Mouse (Mus musculus) heart, adult 8-10 months (tissue): ENCODE results near the gene Nmb. TPM values are rescaled to one million over a fixed set of nuclear protein-coding genes. Genes with fewer than 3 reads are reported as not detected.

Experiments
- DNase-seq: peaks from one replicate; pipeline ENCODE4 v3.0.0; 2022; ENCODE audit warnings: low spot score
- total RNA-seq, 4 experiments: library from RNA; stranded (reverse); gene quantifications; 2 replicates each; pipeline ENCODE4 v1.2.4; 2022

Nmb gene
- total RNA-seq, 4 experiments from 2014 or later = 5.1 to 11.7 (median 7.9) TPM

DNA sequence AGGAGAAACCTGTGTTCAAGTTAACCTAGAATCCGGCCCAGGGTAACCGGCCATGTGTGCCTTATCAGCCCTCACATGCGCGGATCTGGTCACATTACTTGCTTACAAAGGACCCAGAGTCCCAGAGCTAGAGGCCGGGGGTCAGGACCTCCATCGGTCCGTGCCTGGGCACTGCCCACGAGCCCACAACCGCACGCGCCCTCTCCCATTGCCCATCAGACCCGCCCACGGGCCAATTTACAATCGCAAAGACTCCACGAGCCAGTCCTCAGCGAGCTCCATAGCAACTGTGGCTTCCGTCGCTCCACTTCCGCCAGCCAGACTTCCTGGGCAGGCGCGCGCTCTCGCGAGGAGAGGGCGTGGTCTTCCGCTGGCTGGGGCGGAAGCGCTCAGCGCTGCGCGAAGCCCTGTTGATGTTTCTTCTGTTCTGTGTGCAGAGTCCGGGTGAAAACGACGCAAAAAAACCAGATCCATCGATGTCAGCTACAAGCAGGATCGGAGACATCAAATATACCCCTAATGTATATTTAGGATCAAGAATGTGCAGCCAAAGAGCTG, 3.9 kb downstream of the Nmb start, which contains the start of gene Wdr73:
Gene Wdr73 (minus strand): TSS at position 326 of the 558 bp plus-strand sequence.
- peak; percentile 86 for DNase-seq

DNA sequence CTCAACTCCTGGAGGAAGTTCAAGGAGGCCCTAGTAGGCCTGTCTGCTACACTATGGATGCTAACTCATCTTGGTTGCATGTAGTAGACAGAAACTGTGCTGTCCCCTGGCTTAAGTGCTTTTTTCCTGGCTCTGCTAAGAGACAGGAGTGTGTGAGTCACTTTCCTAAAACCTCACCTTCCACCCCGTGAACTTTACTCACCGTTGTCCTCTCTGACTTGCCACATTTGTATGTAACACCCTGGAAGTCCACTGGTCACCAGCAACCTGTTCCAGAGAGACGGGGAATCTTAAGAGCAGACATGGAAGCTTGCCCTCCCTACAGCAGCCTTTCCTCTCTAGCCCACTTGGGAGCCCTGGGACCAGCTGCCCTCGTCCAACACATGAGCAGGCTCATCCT, 7.2 kb downstream of the Nmb start:
- DNase-seq = no peak

DNA sequence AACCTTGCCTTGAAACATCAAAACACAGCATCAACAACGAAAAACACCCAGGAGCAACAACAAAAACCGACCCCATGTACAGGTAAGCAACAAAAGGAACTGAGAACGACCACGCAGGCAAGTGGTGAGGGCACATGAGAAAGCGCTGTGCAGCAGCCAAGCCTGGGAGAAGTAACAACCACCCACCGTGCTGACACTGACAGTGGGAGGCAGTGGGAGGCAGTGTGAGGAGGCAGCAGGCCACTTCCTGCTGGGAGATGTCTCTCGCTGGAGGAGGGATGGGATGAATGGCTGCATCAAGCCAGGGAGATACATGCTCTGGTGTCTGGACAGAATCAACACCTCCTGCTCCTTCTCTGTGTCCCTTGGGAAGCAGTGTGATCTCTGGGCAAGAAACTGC, 7.7 kb downstream of the Nmb start:
- DNase-seq = no peak

DNA sequence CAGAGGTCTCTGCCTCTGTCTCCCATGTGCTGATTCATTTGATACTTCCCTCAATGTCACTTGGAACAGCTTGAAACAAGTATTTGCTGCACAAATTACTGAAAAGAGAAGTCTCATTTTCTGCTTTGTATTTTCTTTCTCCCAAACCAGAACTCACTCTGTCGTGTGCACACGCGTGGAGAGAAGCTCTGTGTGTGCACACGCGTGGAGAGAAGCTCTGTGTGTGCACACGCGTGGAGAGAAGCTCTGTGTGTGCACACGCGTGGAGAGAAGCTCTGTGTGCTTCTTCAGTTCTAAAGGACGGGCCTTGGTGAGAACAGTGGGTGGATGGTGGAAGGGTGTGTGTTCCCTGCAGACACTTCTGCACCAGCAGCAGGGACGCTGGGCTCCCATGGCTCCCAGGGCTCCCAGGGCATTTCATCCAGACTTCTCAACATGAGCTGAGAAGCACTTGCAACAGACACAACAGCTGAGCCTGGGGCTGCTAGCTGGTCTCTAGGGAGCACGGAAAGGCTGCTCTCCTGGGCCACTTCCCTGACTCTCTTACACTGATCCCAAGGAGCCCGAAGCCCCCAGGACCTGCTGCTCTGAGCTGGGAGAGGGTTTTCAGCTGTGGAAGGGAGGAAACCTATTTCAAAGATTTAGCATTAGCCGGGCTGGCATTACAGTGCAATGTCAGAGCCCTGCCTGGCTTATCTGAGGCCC, 9.9 kb downstream of the Nmb start:
- DNase-seq = no peak

DNA sequence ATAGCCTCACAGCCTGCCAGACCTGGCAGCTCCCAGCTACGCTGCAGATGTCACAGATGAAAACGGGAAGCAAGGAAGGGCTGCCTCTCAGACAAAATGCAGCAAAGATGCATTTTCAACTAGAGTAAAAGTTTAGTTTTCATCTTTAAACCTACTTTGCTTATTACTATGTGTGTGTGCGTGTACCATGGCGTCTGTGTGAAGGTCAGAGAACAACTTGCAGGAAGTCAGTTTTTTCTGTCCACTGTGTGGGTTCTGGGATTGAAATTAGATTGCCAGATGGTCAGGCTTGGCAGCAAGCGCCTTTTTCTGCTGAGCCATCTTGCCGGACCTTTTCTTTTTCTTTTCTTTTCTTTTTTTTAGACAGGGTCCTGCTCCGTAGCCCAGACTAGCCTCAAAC, 10.7 kb downstream of the Nmb start:
- DNase-seq = no peak

DNA sequence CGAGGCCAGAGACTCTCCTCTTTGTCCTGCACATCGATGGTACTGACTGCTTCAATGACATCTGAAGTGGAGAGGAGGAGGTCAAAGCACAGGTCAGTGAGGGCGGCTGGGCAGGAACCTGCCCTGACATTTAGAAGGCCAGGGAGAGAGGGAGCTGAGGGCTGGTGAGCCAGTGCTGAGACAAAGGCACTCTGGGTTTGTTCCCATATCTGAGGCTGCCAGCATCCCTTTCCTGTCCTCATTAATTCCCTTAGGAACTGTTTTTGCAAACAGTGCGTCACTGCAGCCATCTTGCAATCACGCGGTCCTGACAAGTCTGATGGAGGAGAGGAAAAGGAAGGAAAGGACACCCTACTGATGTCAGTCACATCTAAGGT, 11.1 kb downstream of the Nmb start:
- no peak for DNase-seq

DNA sequence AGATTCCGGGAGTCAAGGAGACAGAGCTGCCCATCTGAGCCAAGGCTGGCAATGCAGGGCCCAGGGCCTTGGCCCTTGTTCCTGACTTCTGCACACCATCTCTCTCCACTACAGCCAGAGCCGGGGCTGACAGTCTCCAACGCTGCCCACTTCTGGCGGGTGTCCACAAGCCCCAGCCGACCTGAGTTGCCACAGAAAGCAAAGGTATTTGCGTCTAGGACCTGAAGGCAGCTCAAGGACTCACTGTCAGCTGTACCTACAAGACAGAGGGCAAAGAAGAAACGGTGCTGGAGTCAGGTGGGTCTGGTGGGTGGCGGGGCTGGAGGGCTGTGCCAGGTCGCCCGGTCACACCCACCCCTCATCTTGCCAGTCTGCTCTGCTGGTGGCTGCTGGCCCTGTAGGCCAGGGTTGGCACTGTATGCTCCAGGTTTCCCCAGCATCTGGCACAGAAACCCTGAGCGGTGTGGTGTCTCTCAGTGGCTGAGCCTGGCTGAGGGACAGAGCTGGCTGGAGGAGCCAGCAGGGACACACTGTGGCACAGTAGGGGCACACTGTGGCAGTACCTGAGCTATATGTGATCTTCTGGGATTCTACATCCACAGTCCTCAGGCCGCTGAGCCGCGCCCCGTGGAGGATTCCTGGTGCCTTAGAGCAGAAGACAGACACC, 11.7 kb downstream of the Nmb start:
- DNase-seq = no peak

DNA sequence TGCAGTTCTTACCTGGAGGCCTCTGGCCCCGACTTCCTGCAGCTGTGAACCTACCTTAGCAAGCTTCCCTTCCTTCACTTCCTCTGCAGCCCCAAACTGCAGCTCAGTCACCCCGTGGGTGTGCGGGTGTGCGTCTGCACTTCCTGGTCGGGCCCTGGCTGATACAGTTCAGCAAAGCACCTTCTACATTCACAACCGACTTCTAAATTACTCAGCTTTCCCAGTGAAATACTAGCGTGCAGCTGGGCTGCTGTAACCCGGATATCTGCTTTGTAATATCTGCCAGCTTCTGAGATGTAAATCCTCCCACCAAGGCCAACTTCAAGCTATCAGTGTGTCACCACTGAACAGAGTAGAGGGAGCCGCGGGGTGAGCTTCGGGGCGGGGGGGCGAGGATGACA, 15.0 kb downstream of the Nmb start:
- DNase-seq = no peak

DNA sequence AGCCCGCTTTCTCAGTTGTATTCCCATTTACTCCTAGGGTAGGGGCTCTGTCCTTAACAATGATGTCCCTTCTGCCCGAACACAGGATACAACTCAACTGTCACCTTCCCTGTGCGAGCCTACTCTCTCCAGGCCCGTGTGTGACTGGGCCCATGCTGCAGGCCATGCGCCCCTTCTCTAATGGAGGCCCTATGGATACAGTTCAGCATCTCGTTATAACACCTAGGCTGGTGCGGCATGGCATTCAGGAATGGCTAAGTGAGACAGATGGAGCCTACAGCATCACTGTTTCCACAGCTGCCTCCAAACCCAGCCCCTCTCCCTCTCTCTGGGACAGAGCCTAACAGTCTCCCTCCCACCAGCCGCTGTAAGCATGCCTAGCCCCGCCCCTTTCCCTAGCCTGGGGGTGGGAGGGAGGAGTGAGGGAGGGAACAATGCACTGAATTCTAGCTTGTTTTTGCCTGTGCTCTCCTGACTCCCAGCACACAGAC, 15.8 kb downstream of the Nmb start:
- no peak for DNase-seq

DNA sequence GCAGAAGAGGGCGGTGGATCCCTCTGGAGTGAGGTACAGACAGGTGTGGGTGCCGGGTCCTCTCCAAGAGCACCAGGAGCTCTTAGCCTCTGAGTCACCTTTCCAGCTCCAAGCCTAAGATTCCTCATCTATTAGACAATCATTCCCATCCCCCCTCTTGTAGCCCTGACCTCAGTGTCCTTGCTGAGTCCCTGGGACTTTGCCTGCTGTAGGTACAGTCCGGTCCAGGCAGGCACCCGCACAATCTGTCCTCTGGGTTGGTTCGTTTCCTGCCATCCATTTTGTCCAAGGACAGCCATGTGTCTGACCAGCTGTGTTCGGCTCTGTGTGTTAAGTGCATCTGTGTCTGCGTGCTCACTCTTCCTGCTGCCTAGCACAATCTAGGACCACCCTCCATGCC, 16.3 kb downstream of the Nmb start:
- no peak for DNase-seq

DNA sequence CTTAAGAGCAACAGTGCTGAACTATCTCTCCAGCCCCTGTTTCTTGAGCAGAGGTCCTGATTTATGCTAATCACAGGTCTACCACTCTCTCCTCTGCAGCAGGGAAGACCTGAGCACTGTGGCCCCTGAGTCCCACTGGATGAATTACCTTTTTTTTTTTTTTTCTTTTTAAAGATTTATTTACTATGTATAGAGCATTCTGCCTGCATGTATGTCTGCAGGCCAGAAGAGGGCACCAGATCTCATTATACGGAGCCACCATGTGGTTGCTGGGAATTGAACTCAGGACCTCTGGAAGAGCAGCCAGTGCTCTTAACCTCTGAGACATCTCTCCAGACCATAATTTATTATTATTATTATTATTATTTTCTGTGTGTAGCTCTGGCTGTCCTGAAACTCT, 19.2 kb downstream of the Nmb start:
- no peak for DNase-seq

DNA sequence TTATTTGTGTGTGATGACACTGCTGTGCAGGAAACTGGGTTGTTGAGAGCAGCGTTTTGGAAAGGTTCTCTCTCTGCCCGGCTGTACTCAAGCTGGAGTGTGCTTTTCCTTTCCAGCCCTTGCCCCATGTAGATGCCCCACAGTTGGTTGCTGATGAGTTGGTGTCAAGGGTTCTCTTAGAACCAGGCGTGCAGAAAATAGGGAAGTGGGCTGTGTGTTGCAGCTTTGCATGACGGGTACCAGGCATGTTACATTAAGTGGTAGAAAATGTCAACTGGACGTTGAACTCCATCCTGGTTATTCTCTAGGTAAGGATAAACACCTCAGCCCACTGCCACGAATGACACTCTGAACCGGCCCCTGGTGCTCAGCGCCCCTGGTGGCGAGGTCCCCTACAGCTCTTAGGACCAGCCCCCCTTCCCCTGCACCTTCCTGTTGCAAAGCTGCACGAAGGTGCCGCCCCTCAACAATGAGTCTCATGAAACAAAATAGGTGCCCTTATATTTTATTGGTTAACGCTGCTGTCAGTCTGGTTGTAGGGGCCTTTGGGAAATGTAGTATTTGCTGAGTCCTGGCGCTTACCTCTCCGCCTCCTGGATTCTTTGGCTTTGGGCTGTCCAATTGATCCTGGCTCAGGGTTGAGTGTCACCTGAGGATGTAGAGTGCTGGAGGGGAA, 21.9 kb downstream of the Nmb start:
- DNase-seq = no peak

DNA sequence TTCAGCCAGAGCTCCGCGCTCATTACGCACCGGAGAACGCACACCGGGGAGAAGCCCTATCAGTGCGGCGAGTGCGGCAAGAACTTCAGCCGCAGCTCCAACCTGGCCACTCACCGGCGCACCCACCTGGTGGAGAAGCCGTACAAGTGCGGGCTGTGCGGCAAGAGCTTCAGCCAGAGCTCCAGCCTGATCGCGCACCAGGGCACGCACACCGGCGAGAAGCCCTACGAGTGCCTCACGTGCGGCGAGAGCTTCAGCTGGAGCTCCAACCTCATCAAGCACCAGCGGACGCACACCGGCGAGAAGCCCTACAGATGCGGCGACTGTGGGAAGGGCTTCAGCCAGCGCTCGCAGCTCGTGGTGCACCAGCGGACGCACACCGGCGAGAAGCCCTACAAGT, 29.1 kb downstream of the Nmb start:
- no peak for DNase-seq

DNA sequence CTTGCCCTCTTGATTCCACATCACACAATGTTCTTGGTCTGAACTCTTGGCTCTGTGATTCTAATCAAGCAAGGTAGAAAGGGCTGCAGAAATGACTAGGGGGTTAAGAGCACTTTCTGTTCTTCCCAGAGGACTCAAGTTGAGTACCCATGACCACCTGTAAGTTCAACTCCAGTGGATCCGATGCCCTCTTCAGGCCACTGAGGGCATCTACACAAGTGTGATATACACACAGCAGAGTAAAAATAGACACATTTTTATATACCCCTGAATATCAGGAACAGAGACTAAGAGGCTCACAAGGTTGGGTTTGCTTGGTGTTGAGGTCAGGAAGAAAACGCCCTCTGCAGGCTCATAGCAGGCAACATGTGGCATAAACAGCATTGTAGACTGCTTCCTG, 31.2 kb downstream of the Nmb start:
- DNase-seq = no peak

DNA sequence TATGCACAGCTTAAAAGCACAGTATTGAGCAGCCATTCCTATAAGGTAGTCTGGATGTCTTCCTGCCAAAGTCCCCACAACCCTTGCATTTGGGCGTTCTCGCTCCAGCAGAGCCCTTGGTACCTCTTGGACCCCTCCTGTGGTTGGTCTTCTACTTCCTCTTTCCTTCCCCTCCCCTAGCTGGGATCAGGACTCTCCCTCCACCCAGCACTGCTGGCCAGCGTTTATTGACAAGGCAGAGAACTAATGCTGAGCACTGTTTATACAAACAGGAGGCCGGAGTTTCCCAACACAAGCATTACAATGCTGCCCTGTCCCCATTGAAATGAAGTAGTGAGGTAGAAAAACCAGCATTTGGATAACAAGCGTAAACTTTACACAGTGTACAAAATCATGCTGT, 31.8 kb downstream of the Nmb start:
- DNase-seq = no peak

DNA sequence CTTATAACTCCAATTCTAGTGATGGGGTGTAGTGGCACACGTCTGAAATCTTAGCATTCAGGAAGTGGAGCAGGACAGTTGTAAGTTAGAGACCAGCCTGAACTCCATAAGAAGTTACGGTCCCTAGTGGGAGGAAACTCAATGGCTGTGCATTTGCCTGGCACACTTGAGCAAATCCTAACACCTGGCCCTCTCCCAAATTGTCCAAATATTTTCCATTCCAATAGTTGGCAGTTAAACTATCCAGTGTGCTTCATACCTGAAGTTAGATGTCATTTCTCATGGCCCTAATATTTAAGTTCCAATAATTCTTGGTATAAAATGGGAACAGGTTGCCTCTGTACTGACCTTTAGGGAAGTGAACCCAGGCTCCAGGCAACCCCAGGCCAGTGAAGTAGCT, 36.2 kb downstream of the Nmb start:
- no peak for DNase-seq

DNA sequence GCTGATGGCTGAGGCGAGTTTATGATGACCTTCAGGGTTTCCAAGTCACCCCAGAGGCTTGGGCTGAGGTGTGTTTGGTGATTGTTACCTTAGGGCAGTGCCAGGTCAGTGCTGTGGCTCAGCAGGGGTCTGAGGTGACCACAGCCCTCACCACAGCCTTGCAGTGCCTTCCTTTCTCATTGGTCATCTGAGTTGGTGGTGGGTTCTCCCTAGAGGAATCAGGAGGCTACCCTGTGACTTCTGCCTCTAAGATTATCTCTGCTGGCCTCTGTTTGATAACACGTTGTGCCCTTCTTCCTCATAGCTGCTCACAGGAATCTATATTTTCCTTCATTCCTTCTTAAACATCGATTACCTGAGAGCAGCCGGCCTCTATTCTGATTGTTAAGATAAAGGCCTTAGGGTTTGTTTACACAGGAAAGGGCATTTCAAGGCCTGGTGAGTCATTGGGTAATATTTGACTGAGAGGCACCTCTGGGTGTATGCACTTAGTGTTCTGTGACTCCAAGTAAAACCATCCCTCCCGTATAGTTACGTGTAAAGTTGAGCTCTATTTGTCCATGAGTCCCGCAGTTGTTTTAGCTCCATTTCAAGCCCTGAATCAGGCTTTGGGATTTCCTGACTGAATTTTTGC, 38.2 kb downstream of the Nmb start:
- no peak for DNase-seq

DNA sequence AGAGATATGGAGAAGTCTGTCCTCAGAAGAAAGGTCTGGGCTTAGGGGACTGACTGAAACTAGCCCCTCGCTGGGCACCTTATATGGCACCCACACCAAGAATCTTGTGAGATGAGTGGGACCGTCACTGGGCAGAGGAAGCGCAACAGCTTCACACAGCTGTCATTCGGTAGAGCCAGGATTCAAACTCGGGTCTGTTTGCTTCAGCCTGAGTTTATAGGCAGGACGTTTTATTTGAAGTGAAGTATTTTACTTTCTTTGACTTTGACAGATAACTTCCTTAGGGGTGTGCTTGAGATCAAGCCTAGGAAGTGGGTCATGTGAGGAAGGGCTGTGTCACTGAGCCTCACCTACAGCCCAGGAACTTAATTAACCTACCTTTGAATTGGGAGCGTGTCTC, 39.4 kb downstream of the Nmb start:
- no peak for DNase-seq

DNA sequence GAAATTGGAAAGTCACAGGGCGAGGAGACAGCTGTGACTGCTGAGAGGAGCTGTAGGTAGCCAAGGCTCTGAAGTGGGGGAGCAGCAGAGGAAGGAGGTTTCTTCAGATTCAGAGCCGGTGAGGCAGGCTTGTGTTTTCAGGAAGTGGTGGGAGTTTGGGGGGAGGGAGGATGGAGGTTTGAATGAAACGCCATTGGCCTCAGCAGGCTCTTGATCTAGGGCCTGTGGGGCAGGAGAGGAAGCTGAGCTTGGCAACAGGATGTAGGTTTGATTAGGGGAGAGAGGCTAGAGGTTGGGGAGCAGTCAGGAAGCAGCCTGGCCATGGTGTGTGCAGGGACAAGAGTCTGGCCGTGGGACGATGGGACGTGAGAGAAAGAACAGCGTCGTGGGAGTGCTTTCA, 40.0 kb downstream of the Nmb start:
- DNase-seq = no peak

DNA sequence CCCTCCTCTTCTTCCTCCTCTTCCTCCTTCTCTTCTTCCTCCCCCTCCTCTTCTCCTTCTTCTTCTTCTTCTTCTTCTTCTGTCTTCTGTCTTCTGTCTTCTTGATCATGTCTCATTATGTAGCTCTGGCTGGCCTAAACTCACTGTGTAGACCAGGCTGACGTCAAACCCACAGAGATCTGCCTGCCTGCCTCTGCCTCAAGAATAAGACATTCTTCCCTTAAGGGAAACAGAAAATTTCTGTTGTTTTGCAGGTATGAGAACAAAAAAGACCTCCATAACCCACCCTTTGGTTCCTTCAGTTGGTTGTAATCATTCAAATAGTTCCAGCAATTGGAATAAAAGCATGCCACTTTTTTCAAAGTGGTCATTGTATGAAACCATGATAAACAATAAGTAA, 40.7 kb downstream of the Nmb start:
- DNase-seq = no peak

DNA sequence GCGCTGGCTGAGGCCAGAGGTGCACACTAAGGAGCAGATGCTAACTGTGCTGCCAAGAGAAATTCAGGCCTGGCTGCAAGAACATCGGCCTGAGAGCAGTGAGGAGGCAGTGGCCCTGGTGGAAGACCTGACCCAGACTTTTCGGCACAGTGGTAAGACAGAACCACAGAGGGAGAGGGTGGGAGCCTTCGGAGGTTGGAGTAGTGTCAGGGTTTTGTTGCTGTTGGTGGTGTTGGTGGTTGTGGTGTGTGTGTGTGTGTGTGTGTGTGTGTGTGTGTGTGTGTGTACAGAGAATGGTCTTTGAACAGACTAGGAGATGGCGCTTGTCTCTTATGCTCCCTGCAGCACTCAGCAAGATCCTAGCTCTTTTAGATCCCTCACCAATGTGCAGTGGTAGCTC, 41.4 kb downstream of the Nmb start:
- DNase-seq = no peak

DNA sequence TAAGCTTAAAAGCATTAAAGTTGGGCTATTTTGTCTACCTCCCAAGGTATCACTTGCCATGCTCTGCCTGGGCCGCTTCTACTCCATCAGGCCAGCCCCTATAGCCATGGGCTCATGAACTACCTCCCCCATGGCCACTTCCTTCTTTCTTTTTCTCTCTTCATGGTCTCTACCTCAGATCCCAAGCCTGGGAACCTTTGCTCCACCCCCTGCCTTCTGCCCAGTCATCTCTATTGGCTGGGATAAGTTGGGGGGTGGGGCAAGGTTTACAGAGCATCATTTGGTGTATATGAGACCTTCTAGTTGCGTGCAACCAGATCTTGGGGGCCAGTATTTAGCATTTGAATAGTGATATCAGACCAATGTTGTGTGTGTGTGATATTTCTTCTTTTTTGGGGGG, 42.4 kb downstream of the Nmb start:
- DNase-seq = no peak
